Mouse (Mus musculus) neural tube, embryonic 10.5 days (tissue): ENCODE measurements around the gene Serpina9.
A peak's percentile ranks its signal among the peaks of the same experiment; 100 is the strongest.

Source experiments
- DNase-seq: peaks from one replicate; pipeline ENCODE4 v3.0.0-alpha.2; 2017; ENCODE audit warnings: low spot score; ENCODE audit errors: extremely low spot score

The Serpina9 gene

DNA sequence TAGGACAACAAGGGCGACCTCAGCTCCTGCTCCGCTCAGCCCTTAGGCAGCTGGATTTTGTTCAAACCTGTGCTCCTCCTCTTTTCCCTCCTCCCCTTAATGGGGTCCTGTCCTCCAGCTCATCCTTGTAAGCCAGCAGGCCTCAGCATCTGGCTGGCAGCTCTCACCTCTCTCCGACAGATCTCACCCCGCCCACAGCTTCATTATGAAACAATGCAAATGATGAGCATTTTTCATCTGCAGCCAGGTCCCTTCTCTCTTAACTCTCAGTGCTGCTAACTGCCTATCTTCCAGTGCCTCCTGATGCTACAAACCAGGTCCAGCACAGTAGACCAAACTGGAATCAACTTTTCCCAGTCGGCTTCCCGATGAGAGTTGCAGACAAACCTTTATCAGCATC, at the start of gene Serpina9:
TSS of gene Serpina9 (minus strand) at position 136 of the 400 bp plus-strand sequence.
- no peak for DNase-seq

GRCm38 (mm10) chr12:104061862-104062261, 48.3 kb upstream of the Serpina9 start:
- no peak for DNase-seq

DNA sequence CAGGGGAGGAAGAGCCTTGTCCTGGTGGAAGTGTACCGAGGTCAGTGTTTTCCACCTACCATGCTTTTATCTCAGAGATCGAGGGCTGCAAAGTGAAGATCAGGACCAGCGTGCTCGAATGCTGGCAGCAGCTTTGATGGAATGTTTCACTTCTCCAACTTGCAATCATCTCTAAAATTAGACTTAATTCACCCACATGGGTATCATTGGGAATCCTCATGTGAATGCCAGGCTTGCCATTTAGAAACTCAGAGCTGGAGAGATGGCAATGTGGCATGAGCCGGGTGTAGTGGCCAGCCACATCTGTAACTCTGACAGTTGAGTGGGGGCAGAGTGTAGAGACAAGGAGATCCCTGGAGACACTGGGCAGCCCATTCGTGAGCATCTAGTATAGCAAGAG, 46.6 kb upstream of the Serpina9 start:
- no peak for DNase-seq

- DNase-seq: no peak
Observed at GRCm38 (mm10) chr12:104057531-104057930, 44.0 kb upstream of the Serpina9 start.

GRCm38 (mm10) chr12:104057050-104057449, 43.5 kb upstream of the Serpina9 start:
- no peak for DNase-seq

DNA sequence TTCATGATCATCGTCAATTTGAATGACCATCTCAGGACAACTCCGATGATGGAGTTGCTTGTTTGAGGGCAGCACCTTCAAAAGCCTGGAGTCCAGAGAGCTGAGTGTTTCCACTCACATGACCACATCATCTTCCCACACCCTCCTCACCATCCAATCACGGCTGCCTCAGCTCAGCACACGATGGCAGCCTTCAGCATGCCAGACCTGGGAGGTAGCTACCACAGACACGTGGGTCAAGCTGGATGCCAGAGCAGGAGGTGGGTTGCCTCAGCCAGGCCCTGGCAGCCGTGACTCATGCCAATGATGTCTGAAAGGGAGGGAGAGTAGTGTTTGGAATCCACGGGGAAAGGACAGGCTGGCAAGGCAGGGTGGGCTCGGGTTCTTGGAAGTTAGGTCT, 42.2 kb upstream of the Serpina9 start:
- no peak for DNase-seq

DNA sequence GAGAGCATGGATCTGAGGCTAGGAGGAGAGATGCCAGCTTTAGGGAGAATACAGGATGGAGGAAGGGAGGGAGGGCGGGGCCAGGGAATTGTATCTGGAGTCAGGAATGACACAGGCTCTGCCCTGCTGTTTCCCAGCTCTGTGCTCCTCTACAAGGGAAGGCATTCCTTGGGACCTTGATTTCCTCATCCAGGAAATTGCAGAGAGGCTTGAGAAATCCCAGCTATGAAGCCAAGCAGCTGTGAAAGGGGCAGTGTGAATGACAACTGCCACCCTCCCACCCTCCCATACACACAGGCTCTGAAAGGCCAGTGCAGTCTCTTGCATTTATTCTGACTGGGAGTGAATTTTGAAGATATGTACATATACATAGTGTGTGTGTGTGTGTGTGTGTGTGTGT, 40.4 kb upstream of the Serpina9 start:
- DNase-seq: no peak

- DNase-seq: no peak
Observed at GRCm38 (mm10) chr12:104045713-104046112, 32.2 kb upstream of the Serpina9 start.

DNA sequence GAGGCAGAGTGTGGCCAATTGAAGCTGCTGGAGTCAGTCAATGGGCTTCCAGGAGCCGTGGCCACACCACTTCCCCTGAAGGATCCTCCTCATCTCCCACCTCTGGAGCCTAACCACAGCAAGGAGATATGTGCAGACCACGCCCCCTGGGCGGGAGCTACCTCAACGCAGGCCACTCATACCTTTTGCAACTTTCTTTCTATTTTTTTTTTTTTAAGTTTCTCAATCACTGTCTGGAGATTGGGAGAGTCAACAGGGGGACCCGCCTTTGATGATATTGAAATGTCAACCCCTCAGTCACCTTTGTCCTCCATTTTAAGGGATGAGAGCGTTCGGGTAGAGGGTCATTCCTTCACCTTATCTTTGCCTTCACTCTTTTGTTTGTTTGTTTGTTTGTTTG, 30.8 kb upstream of the Serpina9 start, which contains the start of gene Serpina12:
TSS of gene Serpina12 (minus strand) at position 101 of the 400 bp plus-strand sequence.
- DNase-seq: no peak

- DNase-seq: no peak
Observed at GRCm38 (mm10) chr12:104042753-104043152, 29.2 kb upstream of the Serpina9 start.

DNA sequence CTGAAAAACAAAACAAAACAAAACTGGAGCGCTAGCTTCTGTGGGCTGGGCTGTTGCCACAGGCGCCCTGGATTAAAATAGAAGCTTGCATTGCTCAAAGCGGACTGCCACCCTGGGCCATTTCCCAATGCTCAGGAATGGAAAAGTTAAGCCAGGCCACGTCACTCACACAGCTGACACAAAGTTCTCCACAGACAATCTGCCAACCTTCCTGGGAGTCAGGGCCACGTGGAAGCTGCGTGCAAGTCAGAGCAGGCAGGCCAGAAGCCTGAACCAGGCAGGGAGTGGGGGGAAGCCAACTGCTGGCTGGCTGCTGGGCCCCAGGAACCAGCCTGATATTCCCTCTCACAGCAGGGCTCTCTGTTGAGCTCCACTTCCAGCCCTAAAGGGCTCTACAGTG, 27.8 kb upstream of the Serpina9 start:
- no peak for DNase-seq

- no peak for DNase-seq
Observed at GRCm38 (mm10) chr12:104038181-104038580, 24.6 kb upstream of the Serpina9 start.

DNA sequence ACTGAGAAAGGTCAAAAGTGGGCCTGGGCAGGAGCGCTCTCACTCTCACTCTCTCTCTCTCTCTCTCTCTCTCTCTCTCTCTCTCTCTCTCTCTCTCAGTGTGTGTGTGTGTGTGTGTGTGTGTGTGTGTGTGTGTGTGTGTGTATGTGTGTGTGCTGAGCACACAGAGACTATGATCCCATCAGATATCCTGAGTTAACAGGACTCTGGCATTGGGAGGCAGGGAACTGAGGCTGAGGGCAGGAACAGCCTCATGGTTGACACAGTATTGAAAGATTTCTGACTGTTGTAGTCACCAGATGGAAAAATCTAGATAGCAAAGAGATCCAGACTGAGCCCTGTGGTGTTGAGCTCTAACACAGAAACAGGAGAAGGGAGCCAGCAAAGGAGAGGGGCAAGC, 20.2 kb upstream of the Serpina9 start:
- DNase-seq: no peak

- peak; percentile 24 for DNase-seq
Observed at GRCm38 (mm10) chr12:104029986-104030385, 16.4 kb upstream of the Serpina9 start.

DNA sequence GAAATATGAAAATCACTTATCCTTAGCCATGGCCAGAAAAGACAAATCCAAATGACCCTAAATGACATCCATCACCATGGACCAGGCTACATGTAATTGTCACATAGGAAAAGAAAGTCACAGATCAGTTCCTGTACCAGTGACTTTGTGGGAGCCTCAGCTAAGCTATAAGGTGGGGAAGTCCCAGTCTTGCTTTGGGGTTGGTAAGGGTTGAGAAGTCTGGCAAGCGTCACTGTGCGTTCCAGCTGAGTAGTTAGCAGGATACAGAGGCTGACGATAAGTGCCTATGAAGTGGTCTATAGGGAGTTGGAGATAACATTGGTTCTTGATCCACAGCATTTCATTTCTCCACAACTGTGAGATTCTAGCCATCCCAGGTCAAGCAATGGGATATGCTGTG, 1.7 kb upstream of the Serpina9 start:
- no peak for DNase-seq

- DNase-seq: no peak
Observed at GRCm38 (mm10) chr12:104004689-104005088, 8.9 kb downstream of the Serpina9 start.

- no peak for DNase-seq
Observed at GRCm38 (mm10) chr12:104003238-104003612, 10.3 kb downstream of the Serpina9 start.

DNA sequence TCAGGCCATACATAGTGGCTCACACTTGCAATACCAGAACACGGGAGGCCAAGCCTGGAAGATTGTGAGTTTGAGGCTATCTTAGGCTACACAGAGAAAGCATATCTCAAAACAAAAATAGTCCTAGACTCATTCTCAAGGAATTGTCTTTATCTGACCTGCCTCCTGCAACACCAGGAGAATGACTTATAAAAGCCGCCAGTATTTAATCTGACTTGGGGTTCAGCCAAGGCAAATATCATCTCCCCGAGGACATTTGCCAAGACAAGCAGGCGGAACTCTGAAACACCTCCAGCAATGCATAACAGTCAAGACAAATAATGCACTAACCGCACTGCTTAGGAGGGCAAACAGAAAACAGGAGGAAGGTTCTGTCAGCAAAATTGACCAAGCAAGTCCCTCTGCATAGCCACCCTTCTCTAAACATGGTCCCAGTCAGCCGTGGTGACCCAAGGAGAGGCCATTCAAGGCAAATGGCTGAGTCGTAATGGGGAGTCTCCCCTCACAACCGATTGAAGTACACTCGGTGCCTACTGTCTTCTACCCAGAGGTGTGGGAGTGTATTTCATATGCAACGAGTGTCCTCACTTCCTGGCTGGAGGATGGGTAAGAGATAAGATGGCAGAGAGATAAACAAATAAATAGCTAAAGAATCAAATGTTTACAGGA, 10.9 kb downstream of the Serpina9 start:
- DNase-seq: no peak

DNA sequence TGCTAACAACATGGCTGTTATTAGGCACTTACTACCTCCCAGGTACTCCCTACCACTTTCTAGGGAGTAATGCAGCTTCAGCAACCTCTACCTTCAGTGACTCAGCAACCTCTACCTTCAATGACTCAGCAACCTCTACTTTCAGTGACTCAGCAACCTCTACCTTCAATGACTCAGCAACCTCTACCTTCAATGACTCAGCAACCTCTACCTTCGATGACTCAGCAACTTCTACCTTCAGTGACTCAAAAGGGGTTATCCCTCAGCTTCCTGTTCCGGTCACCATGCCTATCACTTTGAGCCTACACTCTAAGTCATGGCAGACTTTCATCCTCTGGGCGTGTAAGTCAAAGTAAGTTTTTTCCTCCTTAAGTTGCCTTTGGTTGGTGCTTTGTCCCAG, 13.0 kb downstream of the Serpina9 start:
- no peak for DNase-seq

DNA sequence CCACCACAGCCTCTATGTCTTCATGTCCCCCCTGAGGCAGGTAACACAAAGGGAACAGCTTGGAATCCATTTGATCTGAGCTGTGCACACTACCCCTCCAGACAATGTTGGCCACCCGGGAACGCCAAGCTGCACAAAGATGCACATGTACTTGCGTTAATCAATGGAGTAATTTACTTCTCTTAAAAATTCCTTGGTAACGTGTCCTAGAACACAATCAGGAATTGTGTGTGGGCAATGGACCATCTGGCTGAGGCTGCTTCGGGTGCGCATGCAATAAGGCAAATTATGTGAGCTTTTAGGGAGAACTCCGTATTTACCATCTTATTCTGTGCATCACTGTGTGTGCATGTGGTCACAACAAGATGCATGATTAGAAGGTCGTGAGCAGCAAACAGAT, 13.9 kb downstream of the Serpina9 start:
- DNase-seq: no peak

DNA sequence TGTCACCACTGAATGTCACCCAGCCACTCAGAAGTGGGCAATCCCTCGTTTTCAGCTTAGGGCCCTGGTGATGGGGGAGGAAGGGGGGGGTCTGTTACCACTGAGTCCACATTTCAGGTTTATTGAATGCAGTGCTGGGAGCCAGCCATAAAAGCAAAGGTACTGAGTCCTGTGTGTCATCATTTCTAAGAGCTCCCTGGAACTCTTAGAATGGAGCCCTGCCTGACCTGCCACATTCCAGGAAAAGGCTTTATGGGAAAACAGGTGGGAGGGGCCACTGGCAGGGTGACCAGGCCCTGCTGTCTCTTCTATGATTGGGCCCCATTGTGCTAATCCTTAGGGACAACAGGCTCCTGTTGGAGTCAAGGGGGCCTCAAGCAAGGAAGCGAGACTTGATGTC, 17.0 kb downstream of the Serpina9 start:
- DNase-seq: no peak

GRCm38 (mm10) chr12:103995292-103996072, 18.1 kb downstream of the Serpina9 start:
- DNase-seq: peak; percentile 60

GRCm38 (mm10) chr12:103992945-103993344, 20.6 kb downstream of the Serpina9 start:
- no peak for DNase-seq
